Mouse (Mus musculus): ENCODE measurements around the gene Nav1. TPM values are rescaled to one million over a fixed set of nuclear protein-coding genes. Genes with fewer than 3 reads are reported as not detected.

Gene Nav1
- total and polyA plus RNA-seq, 2 experiments from 2014 or later: 46.5 to 99.1 TPM

GRCm38 (mm10) chr1:135470546-135470945, 136.5 kb downstream of the Nav1 start:
- H3K27me3 ChIP-seq (ENCODE audit: insufficient read depth, low read length): no peaks in the 10 kb centered on the region
- WGBS: 94% methylated on average over 13 of the region's 13 CpGs
- H3K9ac ChIP-seq (replicated peaks; ENCODE audit: low read length, poor library complexity, severe bottlenecking): no peak overlapping the region
- no peak overlapping the region for H3K27ac ChIP-seq (ENCODE audit: low read depth, low read length)
- H3K9me3 ChIP-seq (ENCODE audit: low read length): no peaks in the 10 kb centered on the region
- ATAC-seq (ENCODE audit: low FRiP score) (no peak), DNase-seq (ENCODE audit: low spot score) (no peak)
- TF ChIP-seq CTCF (IDR thresholded peaks at IDR 0.05): no peak
- H3K36me3 ChIP-seq (ENCODE audit: insufficient read depth, low read length): peaks cover 54% of the 10 kb centered on the region
- H3K4me1 ChIP-seq (ENCODE audit: insufficient read depth, low read length): no peaks in the 10 kb centered on the region
- no peak overlapping the region for H3K4me2 ChIP-seq (ENCODE audit: low read depth, low read length, poor library complexity, severe bottlenecking)
- H3K4me3 ChIP-seq (ENCODE audit: low read depth, low read length): no peak overlapping the region

- no peak for ATAC-seq (ENCODE audit: low FRiP score)
Measured at GRCm38 (mm10) chr1:135467462-135467861, 139.6 kb downstream of the Nav1 start.

GRCm38 (mm10) chr1:135466935-135467334, 140.2 kb downstream of the Nav1 start:
- no peak overlapping the region for H3K9ac ChIP-seq (replicated peaks; ENCODE audit: low read length, poor library complexity, severe bottlenecking)
- H3K36me3 ChIP-seq (ENCODE audit: insufficient read depth, low read length): peaks cover 81% of the 10 kb centered on the region
- TF ChIP-seq CTCF (IDR thresholded peaks at IDR 0.05): no peak
- no peak for ATAC-seq (ENCODE audit: low FRiP score)
- WGBS: 79% methylated on average over 3 of the region's 3 CpGs
- H3K27me3 ChIP-seq (ENCODE audit: insufficient read depth, low read length): no peaks in the 10 kb centered on the region
- no peak overlapping the region for H3K4me2 ChIP-seq (ENCODE audit: low read depth, low read length, poor library complexity, severe bottlenecking)
- no peaks in the 10 kb centered on the region for H3K4me1 ChIP-seq (ENCODE audit: insufficient read depth, low read length)
- DNase-seq (ENCODE audit: low spot score): no peak
- H3K4me3 ChIP-seq (ENCODE audit: low read depth, low read length): no peak overlapping the region
- H3K27ac ChIP-seq (ENCODE audit: low read depth, low read length): no peak overlapping the region
- no peaks in the 10 kb centered on the region for H3K9me3 ChIP-seq (ENCODE audit: low read length)

More at GRCm38 (mm10) chr1:135467462-135467861, 139.6 kb downstream of the Nav1 start:
- no peaks in the 10 kb centered on the region for H3K27me3 ChIP-seq (ENCODE audit: insufficient read depth, low read length)
- H3K4me1 ChIP-seq (ENCODE audit: insufficient read depth, low read length): no peaks in the 10 kb centered on the region
- no peaks in the 10 kb centered on the region for H3K9me3 ChIP-seq (ENCODE audit: low read length)
- H3K4me2 ChIP-seq (ENCODE audit: low read depth, low read length, poor library complexity, severe bottlenecking): no peak overlapping the region
- H3K27ac ChIP-seq (ENCODE audit: low read depth, low read length): no peak overlapping the region
- DNase-seq (ENCODE audit: low spot score): no peak
- peaks cover 82% of the 10 kb centered on the region for H3K36me3 ChIP-seq (ENCODE audit: insufficient read depth, low read length)
- H3K9ac ChIP-seq (replicated peaks; ENCODE audit: low read length, poor library complexity, severe bottlenecking): no peak overlapping the region
- TF ChIP-seq CTCF (IDR thresholded peaks at IDR 0.05): no peak
- H3K4me3 ChIP-seq (ENCODE audit: low read depth, low read length): no peak overlapping the region
- WGBS: 89% methylated on average over 5 of the region's 5 CpGs

GRCm38 (mm10) chr1:135465734-135466133, 141.4 kb downstream of the Nav1 start:
- ATAC-seq (ENCODE audit: low FRiP score) (no peak), DNase-seq (ENCODE audit: low spot score) (no peak)
- 90% methylated on average over 19 of the region's 19 CpGs for WGBS
- Histone ChIP-seq H3K4me2 (ENCODE audit: low read depth, low read length, poor library complexity, severe bottlenecking) (no peak overlapping the region), H3K36me3 (ENCODE audit: insufficient read depth, low read length) (peaks cover 76% of the 10 kb centered on the region), H3K9me3 (ENCODE audit: low read length) (no peaks in the 10 kb centered on the region), H3K27me3 (ENCODE audit: insufficient read depth, low read length) (no peaks in the 10 kb centered on the region), H3K27ac (ENCODE audit: low read depth, low read length) (no peak overlapping the region), H3K9ac (replicated peaks; ENCODE audit: low read length, poor library complexity, severe bottlenecking) (no peak overlapping the region), H3K4me1 (ENCODE audit: insufficient read depth, low read length) (no peaks in the 10 kb centered on the region), H3K4me3 (ENCODE audit: low read depth, low read length) (no peak overlapping the region)
- TF ChIP-seq CTCF (IDR thresholded peaks at IDR 0.05): no peak

GRCm38 (mm10) chr1:135462736-135463135, 144.4 kb downstream of the Nav1 start:
- Histone ChIP-seq H3K9ac (replicated peaks; ENCODE audit: low read length, poor library complexity, severe bottlenecking) (no peak overlapping the region), H3K4me3 (ENCODE audit: low read depth, low read length) (no peak overlapping the region), H3K4me2 (ENCODE audit: low read depth, low read length, poor library complexity, severe bottlenecking) (no peak overlapping the region), H3K27me3 (ENCODE audit: insufficient read depth, low read length) (no peaks in the 10 kb centered on the region), H3K9me3 (ENCODE audit: low read length) (no peaks in the 10 kb centered on the region), H3K36me3 (ENCODE audit: insufficient read depth, low read length) (peaks cover 85% of the 10 kb centered on the region), H3K4me1 (ENCODE audit: insufficient read depth, low read length) (no peaks in the 10 kb centered on the region), H3K27ac (ENCODE audit: low read depth, low read length) (no peak overlapping the region)
- no peak for TF ChIP-seq CTCF (IDR thresholded peaks at IDR 0.05)
- WGBS: 74% methylated on average over 8 of the region's 8 CpGs
- DNase-seq (ENCODE audit: low spot score) (no peak), ATAC-seq (ENCODE audit: low FRiP score) (no peak)

GRCm38 (mm10) chr1:135462304-135462703, 144.8 kb downstream of the Nav1 start:
- Histone ChIP-seq H3K36me3 (ENCODE audit: insufficient read depth, low read length) (peaks cover 84% of the 10 kb centered on the region), H3K9ac (replicated peaks; ENCODE audit: low read length, poor library complexity, severe bottlenecking) (no peak overlapping the region), H3K9me3 (ENCODE audit: low read length) (no peaks in the 10 kb centered on the region), H3K4me1 (ENCODE audit: insufficient read depth, low read length) (no peaks in the 10 kb centered on the region), H3K4me2 (ENCODE audit: low read depth, low read length, poor library complexity, severe bottlenecking) (no peak overlapping the region), H3K27me3 (ENCODE audit: insufficient read depth, low read length) (no peaks in the 10 kb centered on the region), H3K27ac (ENCODE audit: low read depth, low read length) (no peak overlapping the region), H3K4me3 (ENCODE audit: low read depth, low read length) (no peak overlapping the region)
- 81% methylated on average over 4 of the region's 4 CpGs for WGBS
- no peak for TF ChIP-seq CTCF (IDR thresholded peaks at IDR 0.05)
- ATAC-seq (ENCODE audit: low FRiP score) (no peak), DNase-seq (ENCODE audit: low spot score) (peak; percentile 22)

Measured in midbrain, postnatal 0 days (tissue).